Mouse (Mus musculus) lung, postnatal 25 days (tissue): Measurements from ENCODE around the gene Irgc1.
"Not testable (repeated sequence)": the region's sequence is repeated elsewhere in the genome, so short reads cannot be mapped to it uniquely, and the experiment has no call there.

ENCODE experiments used
- DNase-seq: peaks from one replicate; pipeline ENCODE4 v3.0.0; 2022; ENCODE audit warnings: low spot score

The Irgc1 gene

DNA sequence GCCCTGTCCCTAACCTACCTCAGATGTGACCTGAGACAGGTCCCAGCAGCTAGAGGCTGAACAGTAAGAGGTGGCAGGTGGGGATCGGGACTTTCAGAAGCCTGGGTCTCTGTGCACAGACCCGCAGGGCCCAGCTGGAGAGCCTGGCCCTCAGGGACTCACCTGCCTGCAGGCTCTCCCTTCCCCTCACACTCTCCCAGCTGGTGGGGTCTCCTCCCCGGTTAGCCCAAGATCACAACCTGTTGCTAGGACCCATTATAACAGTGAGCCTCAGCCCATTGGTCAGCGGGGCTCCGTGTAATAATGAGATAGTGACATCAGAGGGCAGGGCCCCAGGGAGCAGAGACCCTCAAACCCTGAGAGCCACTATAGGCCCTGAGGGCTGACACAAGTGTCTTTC, 16.8 kb downstream of the Irgc1 start:
- DNase-seq, result no peak

DNA sequence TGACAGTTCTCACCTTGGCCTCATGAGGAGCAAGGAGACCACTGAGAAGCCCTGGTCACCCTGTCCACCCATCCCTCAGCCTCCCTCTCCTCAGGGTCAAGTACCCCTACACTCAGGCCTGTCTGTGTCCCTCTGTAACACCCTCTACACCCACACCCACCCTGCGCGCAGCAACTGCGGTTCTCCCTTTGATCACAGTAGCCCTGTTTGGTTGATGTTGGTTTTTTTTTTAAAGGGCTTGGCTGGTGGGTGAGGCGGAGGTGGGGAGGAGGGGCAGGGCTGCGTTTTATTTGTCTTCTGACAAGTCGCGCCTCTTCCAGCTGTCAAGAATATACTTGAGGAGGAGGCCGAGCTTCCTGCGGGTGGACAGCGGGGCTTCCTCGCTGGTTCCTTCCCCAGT, 20.4 kb downstream of the Irgc1 start:
- no peak for DNase-seq

DNA sequence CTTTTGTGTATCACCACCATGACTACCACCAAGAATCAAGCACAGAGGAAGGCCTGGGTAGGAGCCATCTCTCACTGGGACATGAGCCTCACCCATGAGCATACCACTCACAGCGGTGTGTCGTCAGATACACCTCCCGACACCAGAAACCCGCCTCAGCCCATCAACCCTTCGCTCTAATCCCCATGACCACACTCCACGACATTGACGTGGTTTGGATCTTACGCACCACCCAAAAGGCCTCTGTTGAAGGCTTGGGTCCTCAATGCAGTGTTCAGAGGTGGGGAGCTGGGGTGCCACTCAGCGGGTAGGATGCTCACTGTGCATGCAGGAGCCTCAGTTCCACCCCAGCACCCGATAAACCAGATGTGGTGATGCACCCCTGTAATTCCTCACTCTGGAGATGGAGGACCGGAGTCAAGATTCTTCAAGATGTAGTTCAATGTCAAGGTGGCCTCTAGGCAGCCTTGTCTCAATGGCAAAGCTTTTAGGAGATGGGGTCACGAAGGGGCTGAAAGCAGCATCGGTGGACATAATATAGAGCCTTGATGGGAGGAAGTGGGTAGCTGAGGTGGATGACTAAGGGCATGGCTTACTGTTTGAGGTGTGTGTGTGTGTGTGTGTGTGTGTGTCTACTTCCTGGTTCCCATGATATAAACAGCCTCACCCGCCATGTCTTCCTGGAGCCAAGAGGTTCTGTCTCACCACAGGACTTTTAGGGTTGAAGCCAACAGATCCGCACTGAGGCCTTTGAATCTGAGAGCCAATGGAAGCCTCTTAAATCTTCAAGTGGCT, 21.3 kb downstream of the Irgc1 start:
- no peak for DNase-seq

DNA sequence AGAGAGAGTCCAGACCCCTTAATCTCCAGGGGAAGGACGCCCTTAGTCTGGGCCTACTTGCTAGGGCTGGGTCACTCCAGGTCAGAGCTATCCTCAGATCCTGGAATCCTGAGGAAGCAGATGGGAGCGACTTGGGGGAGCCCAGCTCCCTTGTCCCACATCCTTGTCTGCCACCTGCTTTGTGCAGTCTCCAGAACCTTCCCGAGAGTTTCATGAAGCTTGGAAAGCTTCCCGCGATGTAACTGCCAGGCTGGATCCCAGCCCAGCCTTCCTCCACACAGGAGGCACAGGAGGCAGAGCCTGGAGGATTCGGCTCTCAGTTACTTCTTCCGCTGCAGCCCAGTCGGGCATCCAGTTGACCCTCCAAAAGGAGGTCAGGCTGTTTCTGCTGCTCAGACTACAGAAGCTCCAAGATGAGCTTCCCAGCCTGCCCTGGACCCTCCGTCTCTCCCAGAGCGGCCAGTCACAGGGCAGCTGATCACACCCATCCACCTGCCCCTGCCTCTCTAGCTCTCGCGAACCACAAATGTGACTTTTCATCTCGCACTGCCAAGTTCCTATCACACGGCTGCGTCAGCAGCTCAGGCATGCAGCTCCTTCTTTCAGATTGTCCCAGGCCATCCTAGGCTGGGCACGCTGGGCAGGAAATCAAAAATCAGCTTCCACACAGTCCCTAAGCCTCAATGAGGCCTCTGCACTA, 22.5 kb downstream of the Irgc1 start:
- no peak for DNase-seq

DNA sequence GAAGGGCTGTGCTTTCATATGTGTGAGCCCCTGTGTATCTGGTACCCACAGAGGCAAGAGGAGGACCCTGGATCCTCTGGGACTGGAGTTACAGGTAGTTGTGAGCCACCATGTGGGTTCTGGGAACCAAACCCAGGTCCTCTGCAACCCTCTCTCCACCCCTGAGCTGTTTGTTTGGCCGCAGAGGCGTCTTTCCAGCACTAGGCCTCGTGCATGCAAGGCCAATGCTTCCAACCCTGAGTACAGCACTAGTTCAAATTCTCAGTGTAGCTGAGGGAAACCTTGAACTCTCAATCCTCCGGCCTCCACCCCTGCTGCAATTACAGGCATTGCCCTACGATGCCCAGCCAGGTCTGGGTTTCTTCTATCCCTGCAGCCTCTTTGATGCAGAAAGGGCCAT, 23.4 kb downstream of the Irgc1 start:
- no peak for DNase-seq

DNA sequence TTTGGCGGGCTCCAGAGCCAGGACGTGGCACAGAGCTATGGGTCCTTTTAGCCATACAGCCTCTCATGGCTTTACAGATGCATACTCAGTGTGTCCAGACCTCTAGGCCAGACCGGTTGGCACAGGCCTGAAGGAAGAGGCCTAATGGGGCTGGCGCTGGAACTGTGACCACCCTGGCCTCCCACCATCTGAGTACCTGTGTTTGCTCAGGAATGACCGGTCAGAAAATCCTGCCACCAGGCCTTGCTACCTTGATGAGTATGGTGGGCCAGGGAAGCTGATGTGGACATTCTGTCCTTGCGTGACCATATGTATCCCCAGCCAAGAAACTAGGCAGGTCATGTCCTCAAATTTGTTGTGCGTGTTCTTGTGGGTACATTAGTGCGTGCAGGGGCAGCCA, 24.9 kb downstream of the Irgc1 start:
- DNase-seq, result no peak

DNA sequence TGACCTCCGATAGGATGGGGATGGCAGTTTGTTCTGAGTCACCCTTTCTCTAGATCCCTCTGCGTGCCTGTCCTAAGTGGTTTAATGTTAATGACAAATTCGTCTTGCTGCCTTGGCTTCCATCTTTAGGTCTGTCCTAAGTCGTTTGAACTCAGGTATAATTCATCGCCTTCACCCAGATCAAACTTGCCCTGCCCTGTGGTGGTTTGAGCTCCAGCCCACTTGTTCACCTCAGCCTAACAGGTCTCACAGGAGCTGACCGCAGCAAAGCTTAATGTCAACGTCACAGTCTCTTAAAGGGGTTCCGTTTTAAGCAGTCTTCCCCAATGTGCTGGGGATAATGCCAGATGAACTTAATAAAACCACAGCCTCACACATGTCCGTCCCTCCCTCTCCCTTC, 26.2 kb downstream of the Irgc1 start:
- DNase-seq, result no peak

DNA sequence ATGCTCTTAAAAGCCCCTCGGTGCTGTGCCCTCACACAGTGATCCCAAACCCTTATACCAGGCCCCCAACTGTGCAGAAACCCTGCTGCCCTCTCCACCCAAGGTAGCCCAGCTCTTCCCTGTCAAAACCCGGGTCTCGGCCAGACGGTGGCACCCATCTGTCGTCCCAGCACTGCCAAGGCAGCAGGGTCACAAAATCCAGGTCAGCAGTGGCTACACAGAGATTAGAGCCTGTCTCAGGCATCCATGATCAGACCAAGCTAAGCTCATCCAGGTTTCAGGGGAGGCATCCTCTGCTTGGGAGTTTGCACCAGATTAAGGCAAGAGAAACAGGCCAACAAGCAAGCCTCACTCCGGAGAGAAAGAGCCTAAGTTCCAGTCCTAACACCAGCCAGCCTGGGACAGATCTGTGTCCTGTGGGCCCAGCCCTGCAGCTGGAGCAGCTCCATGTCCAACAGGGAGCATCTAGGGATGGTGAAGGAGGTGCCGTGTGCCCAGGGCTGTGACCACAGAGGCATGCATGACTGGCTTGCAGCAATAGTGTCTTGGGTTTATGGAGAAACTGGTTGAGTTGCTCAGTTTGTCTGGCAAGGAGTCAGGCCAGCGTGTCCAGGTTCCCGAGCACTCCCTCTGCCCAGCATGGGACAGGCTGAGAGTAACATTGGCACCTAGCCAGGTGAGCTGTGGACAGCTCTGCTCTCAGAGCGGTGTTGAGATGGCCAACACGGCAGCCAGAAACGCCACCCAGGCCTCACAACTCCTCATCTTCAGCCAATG, 28.0 kb downstream of the Irgc1 start:
- DNase-seq, result no peak

DNA sequence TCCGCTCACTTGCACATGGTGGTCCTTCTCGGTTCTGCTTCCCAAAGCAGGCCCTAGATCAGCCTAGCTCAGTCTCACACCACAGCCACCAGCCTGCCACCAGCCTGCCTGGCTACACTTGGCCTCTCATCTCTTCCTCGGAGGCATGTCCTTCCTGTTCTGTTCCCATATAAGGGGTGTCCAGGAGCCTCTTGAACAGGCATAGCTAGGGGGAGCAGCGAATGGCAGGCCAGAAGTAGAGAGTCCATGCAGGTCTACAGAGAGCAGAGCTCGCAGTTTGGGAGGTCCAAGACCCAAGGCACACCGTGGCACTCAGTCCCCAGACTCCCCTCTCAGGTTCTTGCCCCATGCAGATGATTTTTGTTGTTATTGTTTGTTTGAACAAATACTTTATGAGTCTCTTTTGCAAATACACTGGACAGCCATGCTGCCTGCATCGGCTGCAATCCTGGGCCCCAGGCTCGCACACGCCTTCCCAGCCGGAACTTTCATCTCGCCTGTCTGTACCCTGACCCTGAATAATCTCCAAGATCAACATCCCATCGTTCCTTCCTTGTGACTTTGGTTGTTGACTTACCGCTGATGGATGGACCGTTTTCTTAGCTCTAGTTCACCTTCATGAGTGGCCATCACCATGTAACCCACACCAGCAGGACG, 28.9 kb downstream of the Irgc1 start:
- DNase-seq, result no peak

DNA sequence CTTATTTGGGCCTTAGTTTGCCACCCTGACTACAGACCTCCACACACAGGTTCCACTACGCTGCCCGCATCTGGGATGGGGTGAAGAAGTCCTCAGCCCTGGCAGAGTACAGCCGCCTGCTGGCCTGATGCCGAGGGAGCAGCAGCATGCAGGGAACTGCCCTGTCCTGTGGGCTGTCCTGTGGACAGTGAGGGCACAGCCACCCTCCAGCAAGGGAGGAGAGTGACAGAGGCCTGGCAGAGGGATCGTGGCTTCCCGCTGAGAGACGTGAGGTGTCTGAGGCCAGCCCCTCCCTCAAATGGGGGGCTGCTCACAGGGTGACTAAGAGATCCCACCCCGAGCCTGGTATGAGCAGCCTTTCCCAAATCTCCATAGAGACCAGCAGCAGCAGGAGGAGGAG, 29.8 kb downstream of the Irgc1 start:
- no peak for DNase-seq

DNA sequence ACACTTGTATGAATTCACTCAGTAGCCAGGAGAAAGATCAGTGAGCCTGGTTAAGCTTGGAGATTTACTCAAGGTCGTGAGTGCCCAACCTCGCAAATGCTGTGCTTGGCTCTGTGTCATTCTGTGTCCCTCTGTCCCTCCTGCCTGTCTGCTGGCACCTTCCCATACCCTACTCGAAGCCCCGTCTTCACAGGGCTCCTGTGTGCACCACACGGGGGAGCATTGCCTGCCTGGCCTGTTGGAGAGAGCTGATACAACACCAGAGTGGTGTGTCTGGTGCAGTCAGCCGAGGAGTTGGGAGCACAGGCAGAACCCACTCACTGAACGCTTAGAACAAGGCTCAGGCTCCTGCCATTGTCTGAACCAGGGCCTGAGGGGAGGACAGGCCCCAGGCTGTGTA, 30.4 kb downstream of the Irgc1 start:
- DNase-seq, result no peak

DNA sequence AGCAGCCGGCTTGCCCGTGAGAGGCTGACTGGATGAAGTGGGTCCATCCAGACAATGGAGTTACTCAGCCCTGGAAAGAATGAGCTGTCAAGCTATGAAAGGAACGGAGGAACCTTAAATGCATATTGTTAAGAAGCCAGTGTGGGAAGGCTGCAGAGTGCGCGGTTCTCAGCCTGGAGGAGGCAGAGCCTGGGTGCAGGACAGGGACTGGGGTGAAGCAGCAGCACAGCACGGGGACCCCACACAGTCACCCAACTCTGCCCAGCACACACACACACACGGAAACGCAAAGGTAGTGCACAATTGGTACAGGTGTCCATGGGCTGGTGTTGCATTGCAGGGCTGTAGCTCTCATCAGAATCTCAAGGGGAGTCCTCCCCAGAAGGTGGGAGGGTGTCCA, 32.5 kb downstream of the Irgc1 start:
- no peak for DNase-seq

DNA sequence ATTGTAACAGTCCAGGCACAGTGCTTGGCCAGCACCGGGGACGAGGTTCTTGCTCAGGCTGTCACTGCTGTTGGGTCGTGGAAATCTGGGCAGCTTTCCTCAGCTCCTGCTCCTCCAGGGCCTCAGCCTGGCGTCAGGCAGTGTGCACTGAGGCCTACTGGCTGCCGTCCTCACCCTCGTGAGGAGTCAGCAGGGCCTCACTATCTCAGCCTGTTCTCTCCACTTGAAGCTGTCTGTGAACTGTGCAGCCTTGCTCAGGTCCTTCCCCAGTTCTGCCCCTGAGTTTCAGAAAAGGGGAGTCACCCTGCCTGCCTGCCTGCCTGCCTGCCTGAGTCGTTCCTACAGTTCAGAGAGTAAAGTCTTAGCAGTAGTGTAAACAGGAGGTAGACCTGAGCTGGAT, 36.8 kb downstream of the Irgc1 start:
- DNase-seq, result no peak

DNA sequence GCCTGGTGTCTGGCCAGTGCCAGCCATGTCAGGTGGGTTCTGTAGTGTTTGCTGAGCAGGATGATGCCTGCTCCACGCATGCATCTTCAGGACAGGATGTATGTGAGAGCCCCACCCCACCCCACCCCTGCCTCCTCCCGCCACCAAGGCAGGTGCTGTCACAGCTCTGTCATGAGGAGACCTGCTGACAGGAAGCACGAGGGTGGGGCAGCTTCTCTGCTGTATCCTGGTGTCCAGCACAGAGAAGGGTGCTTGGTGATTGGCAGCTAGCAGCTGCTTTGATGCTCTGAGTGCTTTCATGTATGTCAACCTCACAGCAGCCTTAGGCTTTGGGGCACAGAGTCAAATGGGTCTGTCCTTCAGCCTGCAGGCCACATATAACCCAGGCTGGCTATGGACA, 38.5 kb downstream of the Irgc1 start:
- peak; percentile 43 for DNase-seq

DNA sequence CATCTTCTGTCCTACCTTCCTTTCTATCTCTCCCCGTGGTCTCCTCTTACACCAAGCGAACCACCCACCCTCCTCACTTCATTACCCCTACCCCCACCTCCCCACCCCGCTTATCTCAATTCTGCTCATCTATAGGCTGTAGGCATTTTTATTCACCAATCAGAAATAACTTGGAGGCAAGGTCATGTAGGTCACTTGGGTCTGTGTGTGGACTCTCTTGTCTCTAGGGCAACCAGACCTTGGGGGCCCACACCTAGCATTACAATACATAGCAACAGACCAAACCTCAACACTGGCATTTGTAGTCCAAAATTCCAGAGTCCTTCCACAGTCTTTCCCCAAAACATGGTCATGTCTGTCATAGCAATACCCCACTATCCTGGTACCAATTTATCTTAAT, 41.3 kb downstream of the Irgc1 start:
- DNase-seq, result no peak

DNA sequence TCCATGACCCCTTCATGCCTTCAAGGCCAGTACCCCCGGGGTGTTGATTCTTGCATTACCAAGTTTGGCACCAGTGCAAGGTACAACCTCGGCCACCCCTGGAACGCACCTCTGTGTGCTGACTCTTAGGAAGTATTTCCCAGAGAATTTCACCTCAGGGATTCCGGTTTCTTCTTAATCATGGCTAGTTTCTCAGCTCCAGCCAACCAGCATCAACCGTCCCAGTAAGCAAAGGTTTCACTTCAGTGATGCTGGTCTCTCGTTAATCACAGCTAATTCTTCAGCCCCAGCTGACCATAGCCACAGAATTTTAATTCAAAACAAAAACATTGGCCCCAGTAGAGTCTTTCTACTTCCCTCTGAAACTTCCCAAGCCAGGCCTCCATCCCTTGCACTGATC, 42.0 kb downstream of the Irgc1 start:
- no peak for DNase-seq

DNA sequence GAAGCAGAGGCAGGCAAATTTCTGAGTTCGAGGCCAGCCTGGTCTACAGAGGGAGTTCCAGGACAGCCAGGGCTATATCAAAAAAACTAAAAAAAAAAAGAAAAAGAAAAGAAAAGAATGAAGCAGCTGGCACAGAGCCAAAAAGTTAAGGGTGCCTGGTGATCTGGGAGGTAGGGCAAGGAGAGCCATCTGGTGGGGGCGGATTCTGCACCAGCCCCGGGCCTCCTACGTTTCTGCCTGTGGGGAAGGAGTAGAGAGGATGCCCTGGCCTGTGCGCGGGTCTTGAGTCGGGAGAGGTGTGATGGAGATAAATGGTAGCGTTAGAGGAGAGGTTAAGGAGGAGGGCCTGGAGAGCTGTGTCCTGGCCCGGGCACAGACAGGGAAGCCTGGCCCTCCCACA, 43.9 kb downstream of the Irgc1 start:
- DNase-seq, result no peak

DNA sequence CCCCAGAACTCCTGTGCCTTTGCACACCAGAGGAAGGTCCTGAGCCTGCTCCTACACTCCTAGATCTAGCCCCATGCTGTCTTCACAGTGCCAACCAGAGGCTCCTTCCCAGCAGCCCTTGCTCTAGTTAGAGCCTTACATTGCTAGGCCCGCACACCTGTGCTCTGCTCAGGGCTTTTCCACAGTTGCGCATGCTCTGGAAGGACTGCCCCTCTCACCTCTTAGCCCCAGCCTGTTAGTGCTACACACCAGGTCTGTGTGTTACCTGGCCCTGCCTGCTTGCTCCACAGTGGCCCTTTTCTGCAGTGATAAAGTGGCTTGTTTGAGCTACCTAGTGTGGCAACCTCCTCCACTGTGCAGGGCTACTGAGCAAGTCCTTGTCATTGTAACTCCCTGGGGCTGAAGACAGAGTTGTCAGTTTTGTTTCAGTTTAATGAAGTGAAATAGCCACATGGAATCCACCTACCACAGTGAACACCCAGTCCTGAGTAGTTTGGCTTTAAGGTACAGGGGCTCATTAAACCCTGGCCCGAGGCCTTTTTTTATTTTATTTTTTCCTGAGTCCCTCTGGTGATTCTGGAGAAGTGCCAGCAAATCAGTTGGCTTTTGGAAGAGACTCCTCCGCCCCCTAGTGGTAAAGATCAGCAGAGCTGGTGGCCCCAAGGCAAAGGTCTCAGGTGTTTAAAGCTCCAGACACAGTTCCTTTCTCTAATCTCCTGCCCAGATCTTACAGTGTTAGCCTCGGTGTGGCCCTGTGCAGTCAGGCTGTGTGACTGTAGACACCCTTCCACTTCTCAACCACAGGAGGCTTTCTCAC, 45.4 kb downstream of the Irgc1 start:
- peak; percentile 74 for DNase-seq

DNA sequence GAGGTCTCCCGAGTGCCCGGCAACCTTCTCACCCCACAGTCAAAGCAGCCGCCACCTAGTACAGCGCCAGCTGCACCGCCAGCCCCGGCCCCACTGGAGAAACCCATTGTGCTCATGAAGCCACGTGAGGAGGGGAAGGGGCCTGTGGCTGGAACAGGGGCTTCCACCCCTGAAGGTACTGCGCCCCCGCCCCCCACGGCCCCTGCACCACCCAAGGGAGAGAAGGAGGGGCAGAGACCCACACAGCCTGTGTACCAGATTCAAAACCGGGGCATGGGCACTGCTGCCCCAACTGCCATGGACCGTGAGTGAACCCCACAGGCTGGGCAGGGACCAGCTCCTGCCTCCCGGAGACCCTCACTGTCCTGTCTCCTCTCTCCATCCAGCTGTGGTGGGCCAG, 46.4 kb downstream of the Irgc1 start:
- DNase-seq, result no peak

DNA sequence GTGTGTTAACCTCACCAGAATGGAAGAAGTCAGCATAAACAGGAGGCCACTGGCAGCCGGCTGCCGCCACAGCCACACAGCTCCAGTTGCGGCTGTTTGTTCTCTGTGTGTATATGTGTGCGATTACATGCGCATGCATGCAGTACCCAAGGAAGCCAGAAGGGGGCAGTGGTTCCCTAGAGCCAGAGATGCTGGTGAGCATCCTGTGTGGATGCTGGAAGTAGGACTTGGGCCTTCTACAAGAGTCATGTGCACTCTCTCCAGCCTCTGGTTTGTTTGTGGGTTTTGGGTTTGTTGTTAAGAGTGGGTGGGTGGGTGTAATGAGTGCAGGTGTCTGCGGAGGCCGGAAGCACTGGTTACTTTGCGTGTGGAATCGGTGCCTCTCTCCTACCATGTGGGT, 49.2 kb downstream of the Irgc1 start:
- DNase-seq, result no peak

DNA sequence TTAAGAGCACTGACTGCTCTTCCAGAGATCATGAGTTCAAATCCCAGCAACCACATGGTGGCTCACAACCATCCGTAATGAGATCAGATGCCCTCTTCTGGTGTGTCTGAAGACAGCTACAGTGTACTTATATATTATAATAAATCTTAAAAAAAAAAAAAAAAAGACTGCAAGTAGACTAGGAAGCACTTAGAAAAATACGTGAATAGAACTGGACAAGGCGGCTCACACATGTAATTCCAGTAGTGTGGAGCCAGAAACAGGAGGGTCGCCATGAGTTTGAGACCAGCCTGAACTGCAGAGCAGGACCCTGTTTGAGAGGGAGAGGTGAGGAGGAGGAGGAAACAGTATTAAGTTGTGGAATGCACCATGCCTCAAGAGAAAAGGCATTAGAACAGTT, 51.6 kb downstream of the Irgc1 start:
- DNase-seq, result not testable (repeated sequence)

DNA sequence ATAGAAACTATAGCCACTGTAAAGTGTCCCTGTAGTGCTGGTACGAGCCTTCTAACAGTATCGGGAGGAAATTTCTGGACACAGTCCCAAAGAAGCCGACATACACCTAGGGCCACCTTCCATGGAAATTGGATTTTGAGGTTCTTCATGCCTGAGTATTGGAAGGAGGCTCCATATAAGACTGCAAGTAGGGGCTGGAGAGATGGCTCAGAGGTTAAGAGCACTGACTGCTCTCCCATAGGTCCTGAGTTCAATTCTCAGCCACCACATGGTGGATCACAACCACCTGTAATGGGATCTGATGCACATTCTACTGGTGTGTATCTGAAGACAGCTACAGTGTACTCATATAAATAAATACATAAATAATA, 52.0 kb downstream of the Irgc1 start:
- no peak for DNase-seq
